Mouse (Mus musculus) megakaryocyte, adult 5-6 weeks (primary cell): Measurements from ENCODE around the gene Mymx. TPM values are rescaled to one million over a fixed set of nuclear protein-coding genes. Genes with fewer than 3 reads are reported as not detected.
A peak's percentile ranks its signal among the peaks of the same experiment; 100 is the strongest.
"Not testable (repeated sequence)": the region's sequence is repeated elsewhere in the genome, so short reads cannot be mapped to it uniquely, and the experiment has no call there.

Experiments used
- ATAC-seq: 2 replicates; pipeline ENCODE4 v1.8.0; 2016; ENCODE audit warnings: mild to moderate bottlenecking, inconsistent platforms; ENCODE audit not compliant: poor library complexity, severe bottlenecking
- total RNA-seq, 2 experiments: library from RNA; stranded (forward) in 1 of 2; stranded (reverse) in 1 of 2; fragments of 153-499, 151-499 nt in 1 of 2; fragments of 221-1000, 200-1000 nt in 1 of 2; gene quantifications; 2 replicates each; pipeline versions ENCODE4 v1.2.3 to v1.2.4; 2015 to 2017

Gene Mymx
- total RNA-seq (2015) = not detected in 2 replicates
- total RNA-seq (2017) = not detected in 2 replicates

GRCm38 (mm10) chr17:45601877-45602304 is at the start of gene Mymx:
Gene Mymx (minus strand): TSS chr17:45602102.
- no peak for ATAC-seq

GRCm38 (mm10) chr17:45644185-45644584 is 42.3 kb upstream of the Mymx start:
- ATAC-seq = no peak

- peak; percentile 60 for ATAC-seq
These were observed 40.8 kb upstream of the Mymx start for GRCm38 (mm10) chr17:45642701-45643100.

- ATAC-seq = no peak
These were observed 40.1 kb upstream of the Mymx start for GRCm38 (mm10) chr17:45641981-45642380.

- ATAC-seq = no peak
These were observed 36.8 kb upstream of the Mymx start for GRCm38 (mm10) chr17:45638596-45639295.

- ATAC-seq = no peak
These were observed 32.1 kb upstream of the Mymx start for GRCm38 (mm10) chr17:45634033-45634432.

GRCm38 (mm10) chr17:45631940-45632339 is 30.0 kb upstream of the Mymx start:
- no peak for ATAC-seq

GRCm38 (mm10) chr17:45630992-45631391 is 29.1 kb upstream of the Mymx start:
- ATAC-seq = no peak

GRCm38 (mm10) chr17:45629861-45630694 is 28.2 kb upstream of the Mymx start:
- ATAC-seq = peak; percentile 66

GRCm38 (mm10) chr17:45628885-45629855 is 27.3 kb upstream of the Mymx start:
- ATAC-seq = no peak

GRCm38 (mm10) chr17:45628160-45628559 is 26.3 kb upstream of the Mymx start:
- no peak for ATAC-seq

GRCm38 (mm10) chr17:45626577-45627134 is 24.8 kb upstream of the Mymx start:
- peak; percentile 92 for ATAC-seq

GRCm38 (mm10) chr17:45623425-45623824 is 21.5 kb upstream of the Mymx start:
- ATAC-seq = not testable (repeated sequence)

GRCm38 (mm10) chr17:45619386-45620256 is 17.7 kb upstream of the Mymx start:
- ATAC-seq = peak; percentile 83

GRCm38 (mm10) chr17:45618941-45619385 is 17.1 kb upstream of the Mymx start:
- ATAC-seq = peak; percentile 78

- ATAC-seq = no peak
These were observed 15.8 kb upstream of the Mymx start for GRCm38 (mm10) chr17:45617655-45618054.

GRCm38 (mm10) chr17:45616679-45617078 is 14.8 kb upstream of the Mymx start:
- ATAC-seq = no peak

GRCm38 (mm10) chr17:45616046-45616650 is 14.2 kb upstream of the Mymx start:
- no peak for ATAC-seq

- ATAC-seq = peak; percentile 95
These were observed 11.0 kb upstream of the Mymx start for GRCm38 (mm10) chr17:45612921-45613320.
